Mouse (Mus musculus): ENCODE results near the gene Prss22. TPM values are rescaled to one million over a fixed set of nuclear protein-coding genes. Genes with fewer than 3 reads are reported as not detected.

The Prss22 gene
- 0.17 TPM in 1 of 2 replicates, not detected in the other for polyA plus RNA-seq (2012; ENCODE audit: low replicate concordance)

DNA sequence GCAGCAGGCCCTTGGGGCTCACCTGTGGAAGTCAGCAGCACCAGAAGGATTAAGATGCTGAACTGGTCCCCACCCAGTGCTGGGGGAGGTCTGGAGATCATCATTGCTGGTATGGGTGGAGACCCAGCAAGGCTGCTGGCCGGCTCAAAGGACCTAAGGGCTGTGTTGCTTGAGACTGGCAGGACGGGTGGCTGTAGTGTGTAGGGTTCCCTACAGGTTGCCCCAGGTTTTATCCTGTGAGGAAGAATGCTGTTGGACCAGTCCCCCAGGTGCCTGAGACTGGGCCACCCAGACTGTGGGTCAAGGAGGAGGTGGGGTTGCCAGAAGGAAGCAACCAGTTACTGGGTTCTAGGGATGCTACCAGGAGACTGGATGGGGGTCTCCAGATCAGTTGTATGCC lies at the start of gene Prss22:
TSS of gene Prss22 (minus strand) at position 200 of the 400 bp plus-strand sequence.

DNA sequence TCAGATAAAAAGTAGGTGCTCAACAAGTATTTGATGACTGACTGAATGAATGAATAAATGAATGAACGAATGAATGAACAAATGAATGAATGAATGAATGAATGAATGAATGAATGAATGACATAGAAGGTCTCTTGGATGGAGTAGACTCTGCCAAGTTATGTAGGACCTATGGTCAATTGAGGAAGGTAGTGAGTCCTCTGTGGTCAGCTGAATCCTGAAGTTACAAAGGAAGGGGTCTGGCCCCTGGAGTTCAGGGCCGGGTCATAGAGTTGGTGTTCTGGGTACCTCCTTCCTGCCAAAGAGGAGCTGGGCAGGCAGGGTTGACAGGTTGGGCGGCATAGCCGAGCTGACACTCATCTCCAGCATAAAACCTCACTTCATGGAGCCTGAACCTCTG lies 39.9 kb upstream of the Prss22 start, which contains the start of gene Prss27:
TSS of gene Prss27 (plus strand) at position 301 of the 400 bp plus-strand sequence.

DNA sequence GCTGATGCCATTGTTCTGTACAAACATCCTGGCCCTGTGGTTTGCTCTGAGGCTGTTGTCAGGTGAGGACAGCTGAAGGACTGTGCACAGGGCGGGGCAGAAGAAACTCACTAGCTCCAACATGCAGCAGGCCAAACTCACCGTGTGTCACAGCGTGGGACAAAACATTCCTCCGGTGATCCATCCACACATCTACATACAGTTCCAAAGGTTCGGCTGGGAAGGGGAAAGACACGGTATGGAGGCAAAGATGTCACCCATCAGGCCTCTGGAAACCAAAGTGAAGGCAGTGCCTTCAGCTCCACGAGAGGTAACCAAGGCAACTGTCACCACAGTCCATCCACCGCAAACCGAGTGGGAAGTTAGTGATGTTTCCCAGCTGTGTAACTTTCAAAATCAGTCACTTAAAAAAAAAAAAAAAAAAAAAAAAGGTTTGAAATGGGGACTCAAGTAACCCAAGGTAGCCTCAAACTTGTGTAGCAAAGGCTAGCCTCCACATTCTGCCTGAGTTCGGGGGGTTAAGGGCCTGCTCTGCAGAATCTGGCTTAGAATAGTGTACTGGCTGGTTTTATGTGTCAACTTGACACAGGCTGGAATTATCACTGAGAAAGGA lies 17.5 kb downstream of the Prss22 start, which contains the start of gene Prss30:
TSS of gene Prss30 (minus strand) at position 270 of the 613 bp plus-strand sequence.

DNA sequence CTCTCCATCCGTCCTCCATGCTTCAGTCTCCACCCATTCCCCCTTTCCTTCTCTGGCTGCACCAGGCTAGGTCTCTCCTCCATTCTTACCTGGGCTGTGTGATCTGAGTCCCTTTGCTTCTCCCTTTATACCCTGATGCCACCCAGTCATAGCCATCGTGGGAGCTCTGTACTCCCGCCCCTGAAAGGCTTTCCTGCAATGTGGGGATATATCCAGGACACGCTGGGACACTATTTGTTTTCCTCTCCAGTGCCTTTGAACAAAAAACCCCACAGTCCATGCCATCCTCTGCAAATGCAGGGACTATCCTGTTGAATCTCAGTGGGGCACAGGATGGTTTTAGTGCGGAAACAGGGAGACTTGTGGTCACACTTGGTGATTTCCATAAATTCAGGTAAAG lies 42.7 kb downstream of the Prss22 start, which contains the start of gene Sbpl:
TSS of gene Sbpl (minus strand) at position 101 of the 400 bp plus-strand sequence.

Other genes with a start within 250 kb of the Prss22 start
- 45.9 and 68.9 TPM in 2 replicates for gene Flywch1, start 226.5 kb downstream of the Prss22 start, polyA plus RNA-seq (2012; ENCODE audit: low replicate concordance)
- gene Flywch2, start 212.0 kb downstream of the Prss22 start, polyA plus RNA-seq (2012; ENCODE audit: low replicate concordance): 2.9 and 5.6 TPM in 2 replicates
- 277 and 500 TPM in 2 replicates for gene Srrm2, start 207.6 kb downstream of the Prss22 start, polyA plus RNA-seq (2012; ENCODE audit: low replicate concordance)
- gene Elob, start 169.0 kb downstream of the Prss22 start, polyA plus RNA-seq (2012; ENCODE audit: low replicate concordance): 50.9 and 630 TPM in 2 replicates
- 0.54 and 1.6 TPM in 2 replicates for gene Prss33, start 162.0 kb downstream of the Prss22 start, polyA plus RNA-seq (2012; ENCODE audit: low replicate concordance)
- 0.10 TPM in 1 of 2 replicates, not detected in the other for gene Prss32, start 154.2 kb downstream of the Prss22 start, polyA plus RNA-seq (2012; ENCODE audit: low replicate concordance)
- gene Prss41, start 153.9 kb downstream of the Prss22 start, polyA plus RNA-seq (2012; ENCODE audit: low replicate concordance): 2.9 and 3.0 TPM in 2 replicates
- gene Prss21, start 130.0 kb downstream of the Prss22 start, polyA plus RNA-seq (2012; ENCODE audit: low replicate concordance): 0.15 TPM in 1 of 2 replicates, not detected in the other
- not detected in 2 replicates for gene Dcpp1, start 117.2 kb downstream of the Prss22 start, polyA plus RNA-seq (2012; ENCODE audit: low replicate concordance)
- gene Dcpp2, start 117.2 kb downstream of the Prss22 start, polyA plus RNA-seq (2012; ENCODE audit: low replicate concordance): not detected in 2 replicates
- gene Dcpp3, start 80.6 kb downstream of the Prss22 start, polyA plus RNA-seq (2012; ENCODE audit: low replicate concordance): not detected in 2 replicates
- gene Sbp, start 56.4 kb downstream of the Prss22 start, polyA plus RNA-seq (2012; ENCODE audit: low replicate concordance): not detected in 2 replicates
- gene Sbpl, start 42.8 kb downstream of the Prss22 start, polyA plus RNA-seq (2012; ENCODE audit: low replicate concordance): not detected in 2 replicates
- gene Prss30, start 17.5 kb downstream of the Prss22 start, polyA plus RNA-seq (2012; ENCODE audit: low replicate concordance): 0.91 and 1.5 TPM in 2 replicates
- not detected in 2 replicates for gene Prss27, start 40.0 kb upstream of the Prss22 start, polyA plus RNA-seq (2012; ENCODE audit: low replicate concordance)
- gene Kctd5, start 75.4 kb upstream of the Prss22 start, polyA plus RNA-seq (2012; ENCODE audit: low replicate concordance): 10.8 and 27.4 TPM in 2 replicates
- 24.5 and 115 TPM in 2 replicates for gene Pdpk1, start 152.8 kb upstream of the Prss22 start, polyA plus RNA-seq (2012; ENCODE audit: low replicate concordance)
- 69.6 and 100.0 TPM in 2 replicates for gene Amdhd2, start 165.7 kb upstream of the Prss22 start, polyA plus RNA-seq (2012; ENCODE audit: low replicate concordance)
- 50.6 and 331 TPM in 2 replicates for gene Atp6v0c, start 171.6 kb upstream of the Prss22 start, polyA plus RNA-seq (2012; ENCODE audit: low replicate concordance)
- gene Tbc1d24, start 207.5 kb upstream of the Prss22 start, polyA plus RNA-seq (2012; ENCODE audit: low replicate concordance): 0.43 and 1.2 TPM in 2 replicates
- gene Ntn3, start 211.4 kb upstream of the Prss22 start, polyA plus RNA-seq (2012; ENCODE audit: low replicate concordance): 0.16 TPM in 1 of 2 replicates, not detected in the other
- gene Tedc2, start 222.8 kb upstream of the Prss22 start, polyA plus RNA-seq (2012; ENCODE audit: low replicate concordance): 10.9 and 11.9 TPM in 2 replicates